ENCODE assay signal across 11 mouse cellular contexts in genomic region chr12:108372241-108372640, GRCm38 (mm10). TPM values are rescaled to one million over a fixed set of nuclear protein-coding genes. Genes with fewer than 3 reads are reported as not detected.
DNase-seq lines count a peak whose midpoint lies in the region; ATAC-seq lines count a peak whose summit lies in the region.
"Had no signal": no experiment of that assay in that cellular context is flagged by ENCODE, and none has a peak within 500 bp of the region (broad histone marks: within the 10 kb centered on the region; RNA-seq: fewer than 3 reads in every experiment).

No protein-coding gene starts in this region.

- H3K36me3 ChIP-seq in hindbrain, embryonic 10.5 days = no peaks in the 10 kb centered on the region
- H3K36me3 ChIP-seq in hindbrain, embryonic 16.5 days (ENCODE audit: control insufficient read depth, insufficient read depth, low read length) = no peaks in the 10 kb centered on the region
- H3K36me3 ChIP-seq in limb, embryonic 12.5 days = no peaks in the 10 kb centered on the region

- H3K9ac ChIP-seq in hindbrain, embryonic 16.5 days (ENCODE audit: low read depth, low read length) = no peak overlapping the region
- H3K9ac ChIP-seq in limb, embryonic 12.5 days (replicated peaks) = no peak overlapping the region

- peak overlapping the region; percentile 60; the same call in 1 of the 2 replicates for H3K27ac ChIP-seq in hindbrain, embryonic 10.5 days
- H3K27ac ChIP-seq in hindbrain, embryonic 16.5 days (ENCODE audit: low read depth, low read length) = no peak overlapping the region
- peak overlapping the region; percentile 84 for H3K27ac ChIP-seq in limb, embryonic 12.5 days

- H3K27me3 ChIP-seq in hindbrain, embryonic 10.5 days (ENCODE audit: insufficient read depth, poor library complexity, severe bottlenecking) = no peaks in the 10 kb centered on the region
- H3K27me3 ChIP-seq in hindbrain, embryonic 16.5 days (replicated peaks; ENCODE audit: control insufficient read depth, insufficient read depth, low read length) = no peaks in the 10 kb centered on the region
- H3K27me3 ChIP-seq in limb, embryonic 12.5 days = no peaks in the 10 kb centered on the region

- H3K9me3 ChIP-seq in hindbrain, embryonic 10.5 days = no peaks in the 10 kb centered on the region
- H3K9me3 ChIP-seq in hindbrain, embryonic 16.5 days (ENCODE audit: control insufficient read depth, low read length) = no peaks in the 10 kb centered on the region
- H3K9me3 ChIP-seq in limb, embryonic 12.5 days = no peaks in the 10 kb centered on the region

- DNase-seq in hindbrain, embryonic 10.5 days (ENCODE audit: low spot score) = no peak
- DNase-seq in cerebellum, adult 9-10 months = peak; percentile 82
- peak; percentile 71 to 72 for DNase-seq in heart, adult 9 months (ENCODE audit: low spot score in 2 of 2)
- no peak for DNase-seq in c-Kit-positive CD71-positive TER-119-positive erythroid progenitor cells, embryonic 14.5 days (ENCODE audit: low spot score)
- DNase-seq in layer of hippocampus, adult 11-12 months (ENCODE audit: low spot score) = no peak
- DNase-seq in ovary, postnatal 36 days (ENCODE audit: low spot score) = no peak
- DNase-seq: lung, postnatal 10 days; right cerebral cortex, postnatal 14 days; thymus, adult 2 months had no signal

- peaks cover 53% of the 10 kb centered on the region for H3K4me1 ChIP-seq in hindbrain, embryonic 10.5 days (replicated peaks)
- H3K4me1 ChIP-seq in hindbrain, embryonic 16.5 days (ENCODE audit: control insufficient read depth, insufficient read depth, low read depth, low read length) = no peaks in the 10 kb centered on the region
- H3K4me1 ChIP-seq in limb, embryonic 12.5 days (replicated peaks) = peaks cover 67% of the 10 kb centered on the region

- no peak; the same call in 1 of the 2 replicates for ATAC-seq in hindbrain, embryonic 16.5 days
- ATAC-seq in limb, embryonic 12.5 days (ENCODE audit: insufficient number of reproducible peaks, insufficient read depth, low FRiP score, low TSS enrichment, low read depth) = no peak

- no peak overlapping the region for H3K4me3 ChIP-seq in hindbrain, embryonic 10.5 days
- H3K4me3 ChIP-seq in hindbrain, embryonic 16.5 days (ENCODE audit: low read length) = no peak overlapping the region
- no peak overlapping the region for H3K4me3 ChIP-seq in limb, embryonic 12.5 days (replicated peaks)

- WGBS in hindbrain, embryonic 10.5 days = 78% methylated on average over 17 of the region's 17 CpGs
- 61% methylated on average over 17 of the region's 17 CpGs for WGBS in hindbrain, embryonic 16.5 days
- WGBS in limb, embryonic 12.5 days = 82% methylated on average over 17 of the region's 17 CpGs

- no peak overlapping the region for H3K4me2 ChIP-seq in hindbrain, embryonic 16.5 days (ENCODE audit: low read length)
- no peak overlapping the region for H3K4me2 ChIP-seq in limb, embryonic 12.5 days

RNA-seq across cellular contexts. Expression of gene Eml1, which starts 1.5 kb away (rescaled TPM):
- polyA plus RNA-seq in hindbrain, embryonic 10.5 days (2016; fragmentation: Nextera tagmentation; extraction: Ambion mirVana) = 104 and 125 TPM in 2 replicates
- 59.3 and 62.3 TPM in 2 replicates for polyA plus RNA-seq in hindbrain, embryonic 16.5 days (2015; fragmentation: Nextera tagmentation; extraction: Ambion mirVana)
- polyA plus RNA-seq in limb, embryonic 12.5 days (2016; fragmentation: Nextera tagmentation; extraction: Ambion mirVana) = 41.4 and 43.8 TPM in 2 replicates

RNA-seq across cellular contexts. Expression of gene Cyp46a1, which starts 38.1 kb away (rescaled TPM):
- 17.8 and 19.1 TPM in 2 replicates for polyA plus RNA-seq in hindbrain, embryonic 10.5 days (2016; fragmentation: Nextera tagmentation; extraction: Ambion mirVana)
- polyA plus RNA-seq in hindbrain, embryonic 16.5 days (2015; fragmentation: Nextera tagmentation; extraction: Ambion mirVana) = 38.3 and 40.1 TPM in 2 replicates
- polyA plus RNA-seq in limb, embryonic 12.5 days (2016; fragmentation: Nextera tagmentation; extraction: Ambion mirVana) = 2.9 and 4.6 TPM in 2 replicates

Comparison
In these comparisons a context has a peak if more than half of its experiments do, and no peak if none do; other contexts are left out.
1. DNase-seq: peak in cerebellum, adult 9-10 months (single experiment) and heart, adult 9 months (2 of 2); none in hindbrain, embryonic 10.5 days (single experiment), c-Kit-positive CD71-positive TER-119-positive erythroid progenitor cells, embryonic 14.5 days (single experiment), layer of hippocampus, adult 11-12 months (single experiment) and ovary, postnatal 36 days (single experiment).